Mouse (Mus musculus) intestine, embryonic 16.5 days (tissue): ENCODE data around the gene Fdx1l. TPM values are rescaled to one million over a fixed set of nuclear protein-coding genes. Genes with fewer than 3 reads are reported as not detected.

Experiments used
- ATAC-seq: fragments of 200-750 bp; cut with Nextera tagmentation; 2 replicates; pipeline ENCODE4 v1.8.0; 2017; ENCODE audit warnings: moderate TSS enrichment, moderate library complexity
- H3K27ac ChIP-seq: fragments of 300-500 bp; sonication (generic); 2 replicates; pipeline ENCODE4 v1.5.1; 2014; ENCODE audit warnings: mild to moderate bottlenecking, low read length
- H3K27me3 ChIP-seq: fragments of 300-500 bp; sonication (generic); replicated peaks from 2 replicates; pipeline ENCODE4 v1.6.1; 2014; ENCODE audit warnings: low read length, control low read depth, mixed read lengths; ENCODE audit not compliant: control insufficient read depth, insufficient read depth
- H3K36me3 ChIP-seq: fragments of 300-500 bp; sonication (generic); 2 replicates; pipeline ENCODE4 v1.6.1; 2014; ENCODE audit warnings: low read length, control low read depth; ENCODE audit not compliant: control insufficient read depth, insufficient read depth
- H3K4me1 ChIP-seq: fragments of 300-500 bp; sonication (generic); 2 replicates; pipeline ENCODE4 v1.6.1; 2014; ENCODE audit warnings: low read length, control low read depth, mixed read lengths; ENCODE audit not compliant: control insufficient read depth, insufficient read depth
- H3K4me2 ChIP-seq: fragments of 300-500 bp; sonication (generic); 2 replicates; pipeline ENCODE4 v1.6.1; 2014; ENCODE audit warnings: low read depth, low read length, control low read depth
- H3K4me3 ChIP-seq: fragments of 300-500 bp; sonication (generic); 2 replicates; pipeline ENCODE4 v1.5.1; 2014; ENCODE audit warnings: mild to moderate bottlenecking, low read length
- H3K9ac ChIP-seq: fragments of 300-500 bp; sonication (generic); 2 replicates; pipeline ENCODE4 v1.6.1; 2014; ENCODE audit warnings: low read depth, low read length
- H3K9me3 ChIP-seq: fragments of 300-500 bp; sonication (generic); 2 replicates; pipeline ENCODE4 v1.6.1; 2016; ENCODE audit warnings: low read length, control low read depth; ENCODE audit not compliant: control insufficient read depth
- WGBS: fragments of 180-500 bp; shearing (Covaris S2); extraction: QIAGEN DNeasy Blood & Tissue Kit; methylation state at CpG from one replicate; pipeline ENCODE4 v1.1.7; 2014; 5-methylcytosine and 5-hydroxymethylcytosine counted together
- polyA plus RNA-seq: library from polyadenylated mRNA; unstranded; fragments of >200 nt; fragmentation: Nextera tagmentation; extraction: Ambion mirVana; gene quantifications from 2 replicates; pipeline ENCODE4 v1.2.1, GENCODE M21; 2015

Gene Fdx1l
- polyA plus RNA-seq, 1 experiment from 2014 or later: 69.8 TPM

- H3K36me3 ChIP-seq: no peaks in the 10 kb centered on the region
- H3K27me3 ChIP-seq: peaks cover 3% of the 10 kb centered on the region; the same call in 1 of the 2 replicates
- ATAC-seq: no peak
- no peaks in the 10 kb centered on the region for H3K9me3 ChIP-seq
- WGBS: 90% methylated on average over 4 of the region's 4 CpGs
- H3K4me2 ChIP-seq: no peak overlapping the region
- peaks cover 8% of the 10 kb centered on the region; the same call in 1 of the 2 replicates for H3K4me1 ChIP-seq
- H3K4me3 ChIP-seq: no peak overlapping the region
- no peak overlapping the region for H3K27ac ChIP-seq
- H3K9ac ChIP-seq: no peak overlapping the region
Measured at GRCm38 (mm10) chr9:21043563-21043962, 29.9 kb downstream of the Fdx1l start.

GRCm38 (mm10) chr9:21041308-21041707 is 32.1 kb downstream of the Fdx1l start:
- 31% methylated on average over 4 of the region's 4 CpGs for whole genome bisulfite sequencing
- Histone ChIP-seq H3K27ac (no peak overlapping the region), H3K4me2 (no peak overlapping the region), H3K4me1 (peaks cover 21% of the 10 kb centered on the region), H3K4me3 (no peak overlapping the region), H3K9me3 (no peaks in the 10 kb centered on the region), H3K27me3 (peaks cover 26% of the 10 kb centered on the region), H3K36me3 (no peaks in the 10 kb centered on the region), H3K9ac (no peak overlapping the region)
- ATAC-seq: no peak

DNA sequence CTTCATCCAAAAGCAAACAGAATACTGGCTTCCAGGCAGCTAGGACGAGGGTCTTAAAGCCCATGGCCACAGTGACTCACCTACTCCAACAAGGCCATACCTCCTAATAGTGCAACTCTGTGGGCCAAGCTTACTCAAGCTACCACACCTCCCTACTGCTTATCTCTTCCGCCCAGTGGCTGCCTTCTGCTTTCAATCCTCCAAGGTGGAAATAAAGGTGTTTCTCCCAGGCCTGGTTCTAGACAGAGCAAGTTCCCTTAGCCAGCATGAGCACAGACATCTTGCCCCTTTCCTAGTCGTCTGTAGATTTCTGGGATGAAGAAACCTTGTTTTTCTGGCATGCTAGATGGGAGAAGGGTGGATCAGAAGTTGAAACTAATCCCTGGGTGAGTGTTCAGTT is 33.6 kb downstream of the Fdx1l start:
- H3K27me3 ChIP-seq: peaks cover 41% of the 10 kb centered on the region
- ATAC-seq: no peak
- no peak overlapping the region for H3K4me3 ChIP-seq

DNA sequence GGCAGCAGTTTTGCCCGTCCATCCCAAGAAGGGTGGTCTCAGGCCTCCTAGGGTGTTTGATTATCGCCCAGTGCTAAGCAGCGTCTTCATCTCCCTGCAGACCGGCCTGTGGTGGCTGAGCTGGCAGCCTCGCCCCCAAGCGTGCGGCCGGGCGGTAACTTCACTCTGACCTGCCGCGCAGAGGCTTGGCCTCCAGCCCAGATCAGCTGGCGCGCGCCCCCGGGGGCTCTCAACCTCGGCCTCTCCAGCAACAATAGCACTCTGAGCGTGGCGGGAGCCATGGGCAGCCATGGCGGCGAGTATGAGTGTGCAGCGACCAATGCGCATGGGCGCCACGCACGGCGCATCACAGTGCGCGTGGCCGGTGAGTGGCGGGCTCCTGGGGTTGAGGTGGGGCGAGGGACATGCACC is 35.9 kb downstream of the Fdx1l start:
- WGBS: 4% methylated on average over 31 of the region's 31 CpGs
- Histone ChIP-seq H3K9ac (peak overlapping the region; percentile 59; the same call in 1 of the 2 replicates), H3K4me1 (peaks cover 31% of the 10 kb centered on the region)

More for the DNA sequence above, 33.6 kb downstream of the Fdx1l start:
- H3K4me2 ChIP-seq: no peak overlapping the region
- peaks cover 21% of the 10 kb centered on the region for H3K4me1 ChIP-seq
- no peaks in the 10 kb centered on the region for H3K9me3 ChIP-seq
- H3K9ac ChIP-seq: no peak overlapping the region
- no peak overlapping the region for H3K27ac ChIP-seq
- 77% methylated on average over 3 of the region's 3 CpGs for WGBS
- no peaks in the 10 kb centered on the region for H3K36me3 ChIP-seq

DNA sequence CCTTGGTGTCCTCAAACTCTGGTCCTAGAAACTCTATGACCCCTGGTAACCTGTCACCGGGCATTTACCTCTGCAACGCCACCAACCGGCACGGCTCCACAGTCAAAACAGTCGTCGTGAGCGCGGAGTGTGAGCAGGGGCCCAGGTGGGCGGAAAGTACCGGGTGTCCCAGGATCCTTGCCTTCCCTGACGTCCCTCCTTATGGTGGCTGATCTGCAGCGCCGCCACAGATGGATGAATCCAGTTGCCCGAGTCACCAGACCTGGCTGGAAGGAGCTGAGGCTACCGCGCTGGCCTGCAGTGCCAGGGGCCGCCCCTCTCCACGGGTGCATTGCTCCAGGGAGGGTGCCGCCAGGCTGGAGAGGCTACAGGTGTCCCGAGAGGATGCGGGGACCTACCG is 36.7 kb downstream of the Fdx1l start:
- no peak overlapping the region for H3K4me3 ChIP-seq
- H3K4me1 ChIP-seq: peaks cover 39% of the 10 kb centered on the region
- 4% methylated on average over 22 of the region's 22 CpGs for WGBS
- no peaks in the 10 kb centered on the region for H3K36me3 ChIP-seq
- ATAC-seq: no peak
- H3K27me3 ChIP-seq: peaks cover 67% of the 10 kb centered on the region
- no peak overlapping the region; the same call in 1 of the 2 replicates for H3K4me2 ChIP-seq
- no peak overlapping the region for H3K9ac ChIP-seq
- no peak overlapping the region for H3K27ac ChIP-seq
- no peaks in the 10 kb centered on the region for H3K9me3 ChIP-seq

More for the DNA sequence above, 35.9 kb downstream of the Fdx1l start:
- ATAC-seq: no peak
- Histone ChIP-seq H3K4me2 (peak overlapping the region; percentile 64), H3K27me3 (peaks cover 59% of the 10 kb centered on the region), H3K36me3 (no peaks in the 10 kb centered on the region), H3K4me3 (peak overlapping the region; percentile 48), H3K27ac (no peak overlapping the region), H3K9me3 (no peaks in the 10 kb centered on the region)

GRCm38 (mm10) chr9:21036161-21036560 is 37.3 kb downstream of the Fdx1l start:
- H3K9ac ChIP-seq: no peak overlapping the region
- WGBS: 17% methylated on average over 20 of the region's 20 CpGs
- H3K4me2 ChIP-seq: no peak overlapping the region
- H3K4me3 ChIP-seq: 0 out of 2 replicates have a peak overlapping the region, but pooled peaks have one; percentile 3
- no peaks in the 10 kb centered on the region for H3K36me3 ChIP-seq
- no peaks in the 10 kb centered on the region for H3K9me3 ChIP-seq
- ATAC-seq: no peak
- peaks cover 69% of the 10 kb centered on the region for H3K27me3 ChIP-seq
- H3K4me1 ChIP-seq: peaks cover 40% of the 10 kb centered on the region
- H3K27ac ChIP-seq: no peak overlapping the region

DNA sequence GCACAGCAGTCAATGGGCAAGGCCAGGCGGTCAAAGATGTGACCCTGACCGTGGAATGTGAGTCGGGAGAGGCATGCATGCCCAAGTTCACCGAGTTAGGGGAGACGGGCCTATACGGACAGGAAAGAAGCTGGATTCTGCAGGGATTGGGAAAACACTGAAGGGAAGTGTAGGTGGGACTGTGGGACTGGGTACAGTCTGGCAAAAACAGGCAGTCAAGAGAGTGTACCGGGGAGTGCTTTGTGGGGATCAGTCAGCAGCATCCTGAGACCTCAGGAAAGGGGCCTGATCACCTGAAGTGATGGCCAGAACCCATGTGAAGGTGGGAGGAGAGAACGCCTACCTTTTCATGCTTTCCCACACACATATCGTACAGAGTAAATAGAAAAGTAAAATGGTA is 37.8 kb downstream of the Fdx1l start:
- H3K4me3 ChIP-seq: no peak overlapping the region

DNA sequence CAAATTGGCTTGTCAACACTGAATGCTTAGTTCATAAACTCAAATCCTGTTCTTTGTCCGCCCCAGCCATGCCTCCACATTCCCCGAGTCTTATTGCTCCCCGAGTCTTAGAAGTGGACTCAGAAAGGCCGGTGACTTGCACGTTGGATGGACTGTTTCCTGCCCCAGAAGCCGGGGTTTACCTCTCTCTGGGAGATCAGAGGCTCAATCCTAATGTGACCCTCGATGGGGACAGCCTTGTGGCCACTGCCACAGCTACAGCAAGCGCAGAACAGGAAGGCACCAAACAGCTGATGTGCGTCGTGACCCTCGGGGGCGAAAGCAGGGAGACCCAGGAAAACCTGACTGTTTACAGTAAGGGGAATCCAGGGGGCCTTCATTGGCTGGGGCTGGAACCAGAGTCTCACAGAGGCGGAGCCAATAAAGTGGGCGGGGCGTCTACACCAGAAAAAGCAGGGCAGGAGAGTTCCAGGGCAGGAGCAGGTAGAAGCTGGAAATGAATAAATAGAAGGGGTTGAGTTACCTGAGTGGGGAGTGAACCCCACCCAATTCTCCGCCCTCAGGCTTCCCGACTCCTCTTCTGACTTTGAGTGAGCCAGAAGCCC is 38.8 kb downstream of the Fdx1l start:
- H3K4me2 ChIP-seq: no peak overlapping the region
- no peak for ATAC-seq
- no peak overlapping the region for H3K27ac ChIP-seq
- no peak overlapping the region for H3K4me3 ChIP-seq
- WGBS: 5% methylated on average over 17 of the region's 17 CpGs
- H3K36me3 ChIP-seq: no peaks in the 10 kb centered on the region
- H3K4me1 ChIP-seq: peaks cover 50% of the 10 kb centered on the region
- no peaks in the 10 kb centered on the region for H3K9me3 ChIP-seq
- H3K9ac ChIP-seq: no peak overlapping the region
- peaks cover 73% of the 10 kb centered on the region for H3K27me3 ChIP-seq

More for the DNA sequence above, 37.8 kb downstream of the Fdx1l start:
- peaks cover 44% of the 10 kb centered on the region for H3K4me1 ChIP-seq
- no peaks in the 10 kb centered on the region for H3K9me3 ChIP-seq
- no peak overlapping the region for H3K4me2 ChIP-seq
- H3K27ac ChIP-seq: no peak overlapping the region
- no peak for ATAC-seq
- WGBS: 28% methylated on average over 9 of the region's 9 CpGs
- no peak overlapping the region for H3K9ac ChIP-seq
- peaks cover 69% of the 10 kb centered on the region for H3K27me3 ChIP-seq
- no peaks in the 10 kb centered on the region for H3K36me3 ChIP-seq

DNA sequence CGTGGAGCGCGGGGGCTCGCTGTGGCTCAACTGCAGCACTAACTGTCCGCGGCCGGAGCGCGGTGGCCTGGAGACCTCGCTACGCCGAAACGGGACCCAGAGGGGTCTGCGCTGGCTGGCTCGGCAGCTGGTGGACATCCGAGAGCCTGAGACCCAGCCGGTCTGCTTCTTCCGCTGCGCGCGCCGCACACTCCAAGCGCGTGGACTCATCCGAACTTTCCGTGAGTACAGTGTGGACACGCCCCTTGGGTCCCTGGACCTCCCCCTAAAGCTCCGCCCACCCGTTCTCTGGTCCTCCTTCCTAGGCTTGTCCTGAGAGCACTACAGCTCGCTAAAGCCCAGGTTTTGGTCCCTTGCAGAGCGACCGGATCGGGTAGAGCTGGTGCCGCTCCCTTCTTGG is 40.3 kb downstream of the Fdx1l start:
- H3K4me1 ChIP-seq: peaks cover 56% of the 10 kb centered on the region
- H3K36me3 ChIP-seq: no peaks in the 10 kb centered on the region
- under 1% methylated on average over 34 of the region's 34 CpGs for WGBS

DNA sequence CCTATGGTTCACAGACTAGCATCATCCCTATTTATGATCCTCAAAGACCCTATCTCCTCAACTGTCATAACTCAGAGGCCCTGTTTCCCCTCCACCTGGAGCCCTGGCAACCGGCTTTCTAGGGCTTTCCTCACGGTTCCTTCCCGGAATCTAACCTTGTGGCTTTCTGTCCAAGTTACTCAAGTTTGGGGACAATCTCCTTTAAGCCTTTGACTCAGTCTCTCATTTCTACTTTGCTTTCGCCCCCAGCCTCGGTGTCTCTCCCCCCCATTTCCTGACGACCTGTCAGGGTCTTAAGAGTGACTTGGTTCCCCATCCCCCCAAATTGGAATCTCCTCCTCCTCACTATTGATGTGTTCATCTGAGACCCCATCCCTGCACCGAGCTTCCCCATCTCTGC is 40.9 kb downstream of the Fdx1l start:
- peak overlapping the region; percentile 98 for H3K4me2 ChIP-seq
- ATAC-seq: no peak
- peak overlapping the region; percentile 62 for H3K4me3 ChIP-seq
- no peaks in the 10 kb centered on the region for H3K36me3 ChIP-seq
- H3K9ac ChIP-seq: no peak overlapping the region
- 2% methylated on average over 7 of the region's 7 CpGs for WGBS
- H3K27ac ChIP-seq: no peak overlapping the region
- H3K4me1 ChIP-seq: peaks cover 52% of the 10 kb centered on the region
- H3K27me3 ChIP-seq: peaks cover 62% of the 10 kb centered on the region
- H3K9me3 ChIP-seq: no peaks in the 10 kb centered on the region

More for the DNA sequence above, 40.3 kb downstream of the Fdx1l start:
- Histone ChIP-seq H3K4me3 (peak overlapping the region; percentile 62), H3K27me3 (peaks cover 69% of the 10 kb centered on the region), H3K4me2 (peak overlapping the region; percentile 98), H3K9ac (peak overlapping the region; percentile 64), H3K27ac (no peak overlapping the region), H3K9me3 (no peaks in the 10 kb centered on the region)
- peak; percentile 61 for ATAC-seq
